Mouse (Mus musculus) adrenal gland, postnatal 25 days (tissue): ENCODE measurements at regions not wholly inside any gene's neighbourhood (a gene's known extent, or its start where the extent isn't known, plus 50 kb on each side); places are given as distances from the start of the nearest gene placed in this dataset.

ENCODE experiments used
- DNase-seq: peaks from one replicate; pipeline ENCODE4 v3.0.0; 2021; ENCODE audit warnings: mixed read lengths

DNA sequence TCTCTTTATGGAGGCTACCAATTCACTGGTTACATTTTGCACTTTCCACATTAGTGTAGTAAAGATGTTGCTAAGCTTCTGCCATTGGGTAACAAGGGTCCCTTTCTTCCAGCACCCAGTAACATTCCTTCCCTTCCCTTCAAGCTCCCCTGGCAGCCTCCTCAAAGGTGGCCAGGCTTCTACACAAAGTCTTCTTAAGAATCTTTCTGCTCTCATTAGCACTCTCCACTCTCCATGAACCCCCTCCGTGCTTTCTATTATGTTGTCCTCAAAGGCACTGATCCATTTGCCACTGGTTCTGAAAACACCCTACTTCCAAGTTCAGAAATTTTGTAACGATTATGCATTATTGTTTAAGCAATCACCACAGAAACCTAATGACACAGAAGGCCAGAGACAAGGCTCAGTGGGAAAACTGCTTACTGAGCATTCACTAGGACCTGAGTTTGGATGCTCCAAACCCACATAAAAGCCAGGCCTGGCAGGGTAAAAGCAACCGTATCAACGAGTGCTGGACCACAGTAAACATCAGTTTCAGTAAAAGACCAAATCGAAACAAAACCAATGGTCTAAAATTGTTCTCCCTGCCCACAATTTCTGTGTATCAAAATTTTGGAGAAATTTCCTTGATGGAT is 522.6 kb downstream of the Gja1 start:
- DNase-seq, result no peak

DNA sequence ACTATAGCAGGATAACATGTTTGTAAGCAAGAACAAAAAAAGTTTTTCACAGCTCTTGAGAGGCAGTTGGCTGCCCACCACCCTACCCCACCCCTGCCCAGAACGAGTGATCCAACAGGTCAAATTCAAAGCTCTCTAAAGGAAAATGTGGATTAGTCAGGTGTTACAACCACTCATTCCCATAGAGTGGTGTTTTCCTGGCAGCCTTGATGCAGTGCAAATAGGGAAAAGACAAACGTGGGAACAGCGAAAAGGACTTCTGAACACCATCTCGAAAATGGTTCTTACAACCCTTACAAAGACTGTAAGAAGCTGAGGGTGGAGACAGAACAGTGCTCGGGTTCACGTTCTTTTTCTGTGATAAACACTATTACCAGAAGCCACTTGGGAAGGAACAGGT is 523.8 kb downstream of the Gja1 start:
- DNase-seq, result no peak

DNA sequence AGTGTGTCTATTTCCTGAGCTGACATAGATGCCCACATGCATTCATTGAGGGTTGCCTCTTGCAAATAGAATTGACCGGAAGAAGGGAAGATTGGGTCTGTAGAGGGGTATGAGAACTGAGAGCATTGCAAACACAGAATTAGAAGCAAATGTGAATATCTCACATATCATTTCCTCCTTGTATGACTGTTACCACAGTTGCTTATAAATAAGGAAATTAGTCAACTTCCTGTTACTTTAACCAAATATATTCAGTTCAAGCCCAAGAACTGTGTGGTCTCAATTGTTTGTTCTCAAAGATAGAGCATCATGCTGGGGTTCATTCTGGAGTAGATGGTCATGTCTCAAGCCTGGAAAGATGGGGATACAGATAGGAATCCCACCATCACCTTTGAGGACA is 535.6 kb downstream of the Gja1 start:
- no peak for DNase-seq

DNA sequence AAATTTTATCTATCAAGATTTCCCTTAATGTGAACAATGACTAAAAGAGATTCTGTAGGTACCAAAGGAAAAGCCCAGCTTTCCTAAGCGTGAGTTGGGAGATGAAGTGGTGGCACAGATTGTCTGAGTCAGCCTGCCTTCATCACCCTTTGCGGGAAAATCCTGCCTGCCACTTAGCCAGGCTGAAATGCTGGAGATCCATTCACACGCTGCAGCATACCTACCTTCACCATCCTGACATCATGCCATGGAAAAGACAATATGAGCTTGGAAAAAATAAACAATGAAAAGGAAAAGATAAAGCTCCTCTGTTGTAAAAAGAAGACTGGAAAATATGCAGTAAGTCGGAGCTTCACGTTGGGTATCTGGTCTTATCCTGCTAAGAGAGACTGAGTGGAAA is 537.0 kb downstream of the Gja1 start:
- no peak for DNase-seq

DNA sequence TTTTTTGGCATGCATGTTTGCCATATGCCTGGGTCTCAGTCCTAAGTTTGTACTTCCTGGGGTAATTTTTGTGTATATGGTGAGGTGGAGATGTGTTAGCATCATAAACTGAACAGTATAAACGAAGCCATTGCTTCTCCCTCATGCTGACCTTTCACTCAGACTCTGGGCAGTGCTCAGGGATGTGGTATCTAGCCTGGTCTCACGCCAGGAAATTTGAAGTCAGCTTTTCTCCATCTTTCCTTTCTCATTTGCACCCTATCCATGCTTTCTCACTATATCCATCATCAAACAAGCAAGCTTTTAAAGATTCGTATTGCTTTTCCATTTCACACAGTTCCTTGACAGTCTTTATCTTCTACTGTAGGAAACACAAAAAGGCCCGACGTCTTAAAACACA is 541.3 kb downstream of the Gja1 start:
- DNase-seq, result no peak

DNA sequence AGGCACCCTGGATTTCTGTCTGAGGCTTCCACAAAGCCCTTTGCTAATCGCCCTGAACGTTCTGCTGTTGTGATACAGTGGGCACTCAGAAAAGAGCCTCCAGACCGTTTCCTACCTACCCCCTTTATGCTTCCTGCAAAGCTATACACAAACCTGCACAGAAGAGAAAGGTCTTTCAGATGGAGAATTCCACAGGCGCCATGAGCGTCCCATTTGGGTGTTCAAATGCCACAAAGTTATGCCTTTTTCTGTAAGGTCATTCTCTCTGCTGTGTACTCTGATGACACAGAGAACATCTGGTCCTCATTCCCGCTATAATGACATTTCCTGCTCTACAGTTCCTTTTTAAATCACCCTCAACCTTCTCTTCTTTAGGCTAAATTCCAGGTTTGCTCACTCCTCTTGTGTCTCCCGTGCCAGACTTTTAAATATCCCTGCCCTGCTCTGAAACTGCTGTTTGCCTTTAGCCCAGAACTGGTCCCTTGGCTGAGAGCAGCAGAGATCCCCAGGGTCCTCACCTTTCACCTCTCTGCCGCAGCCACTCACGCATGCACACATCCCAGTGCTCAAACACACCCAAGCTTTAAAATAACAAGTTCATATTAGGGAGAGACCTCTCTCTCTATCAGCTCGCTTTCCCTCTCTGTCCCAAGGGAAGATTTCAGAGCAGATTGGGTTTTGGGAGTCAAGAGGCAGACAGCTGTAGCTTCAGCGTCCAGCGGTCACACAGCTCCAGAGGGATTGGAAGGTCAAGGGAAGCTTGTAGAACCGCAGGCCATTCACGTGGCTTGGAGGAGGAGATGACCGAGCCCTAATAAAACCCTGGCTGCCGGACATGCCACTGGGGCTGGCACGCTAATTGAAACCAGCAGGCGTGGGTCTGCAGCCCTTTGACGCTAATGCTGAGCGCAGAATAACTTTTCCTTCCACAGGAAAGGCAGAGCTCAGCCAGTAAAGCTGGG is 543.9 kb downstream of the Gja1 start:
- peak; percentile 24 for DNase-seq

DNA sequence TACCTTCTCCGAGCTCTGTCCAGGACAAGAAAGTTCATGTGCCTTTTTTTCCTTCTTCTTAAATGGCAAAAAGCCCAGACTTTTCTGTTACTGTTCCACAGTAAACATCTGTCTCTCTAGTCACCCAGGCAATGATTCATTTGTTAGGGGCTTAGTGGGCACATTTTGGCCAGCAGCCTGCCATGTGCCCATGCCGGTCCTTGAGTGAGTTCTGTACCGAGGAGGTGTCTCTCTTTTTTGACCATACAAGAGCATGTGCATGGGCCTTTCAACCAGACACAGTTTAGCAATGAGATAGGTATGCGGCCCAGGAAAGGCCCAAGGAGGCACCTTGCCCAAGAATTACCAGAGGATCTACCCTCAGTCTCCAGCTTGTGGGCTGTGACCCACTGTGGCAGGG is 551.0 kb upstream of the Hsf2 start:
- no peak for DNase-seq

DNA sequence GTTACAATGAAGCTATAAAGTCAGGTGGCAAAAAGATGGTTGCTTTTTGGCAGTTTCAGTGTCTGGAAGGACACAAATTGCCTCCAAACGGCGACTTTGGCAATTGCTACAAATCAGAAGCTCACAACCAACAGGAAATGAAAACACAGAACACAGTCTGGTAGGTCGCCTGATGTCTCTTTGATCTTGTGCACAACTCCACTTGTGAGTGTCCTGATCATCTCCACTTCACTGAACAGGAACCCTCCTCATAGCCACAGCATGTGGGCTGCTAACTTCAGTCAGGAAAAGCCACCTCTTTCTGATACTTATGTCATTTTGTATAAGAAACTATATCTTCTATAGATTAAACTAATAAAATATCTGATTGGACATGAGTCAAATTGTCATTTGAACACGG is 544.2 kb upstream of the Hsf2 start:
- no peak for DNase-seq

DNA sequence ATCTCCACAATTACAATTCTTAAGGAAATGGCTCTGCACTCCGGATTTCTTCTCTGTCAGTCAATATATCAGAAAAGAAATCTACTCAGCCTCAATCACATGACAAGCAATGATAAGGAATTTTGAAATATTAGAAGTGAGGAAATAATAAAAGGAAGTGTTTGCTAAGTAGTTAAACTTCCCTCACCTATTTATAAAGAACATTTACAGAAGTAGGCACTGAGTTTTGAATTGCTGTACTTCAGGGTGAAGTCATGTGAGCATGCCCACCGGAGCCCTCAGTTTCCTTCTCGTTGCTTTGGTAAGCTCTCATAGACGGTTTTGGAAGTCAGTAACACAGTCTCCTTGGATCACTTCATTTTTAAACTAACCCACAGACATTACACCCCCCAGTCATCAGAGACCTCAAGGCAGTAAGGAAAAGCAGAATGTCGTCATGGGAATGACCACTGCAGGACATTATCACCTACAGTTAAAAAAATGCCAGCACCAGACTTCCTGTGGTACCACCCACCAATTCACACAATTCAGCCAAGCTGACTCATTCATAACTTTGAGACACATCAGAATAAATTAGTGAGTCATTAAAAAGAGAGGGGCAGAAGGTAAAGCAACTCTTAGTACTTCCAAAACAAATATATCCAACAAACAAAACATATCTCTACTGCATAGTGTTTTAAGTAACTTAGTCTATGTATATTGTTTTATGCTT is 541.6 kb upstream of the Hsf2 start:
- DNase-seq, result no peak

DNA sequence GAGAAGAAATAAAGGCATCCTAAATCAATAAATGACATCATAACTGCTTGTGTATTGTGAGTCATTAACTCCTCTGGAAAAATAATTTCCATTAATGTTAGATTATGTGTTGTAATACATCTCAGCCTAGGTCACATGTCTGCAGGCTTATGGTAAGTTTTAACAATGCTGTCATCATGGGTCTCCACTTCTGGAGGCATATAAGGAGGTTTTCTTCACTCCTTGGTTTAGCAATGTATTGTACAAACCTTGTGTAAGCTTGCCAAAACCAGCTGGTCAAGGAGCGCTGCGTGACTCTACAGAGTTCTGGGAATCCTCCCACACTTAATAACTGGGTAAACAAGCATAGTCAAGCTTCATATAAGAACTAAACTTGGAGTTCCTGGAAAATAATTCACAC is 529.5 kb upstream of the Hsf2 start:
- DNase-seq, result no peak

DNA sequence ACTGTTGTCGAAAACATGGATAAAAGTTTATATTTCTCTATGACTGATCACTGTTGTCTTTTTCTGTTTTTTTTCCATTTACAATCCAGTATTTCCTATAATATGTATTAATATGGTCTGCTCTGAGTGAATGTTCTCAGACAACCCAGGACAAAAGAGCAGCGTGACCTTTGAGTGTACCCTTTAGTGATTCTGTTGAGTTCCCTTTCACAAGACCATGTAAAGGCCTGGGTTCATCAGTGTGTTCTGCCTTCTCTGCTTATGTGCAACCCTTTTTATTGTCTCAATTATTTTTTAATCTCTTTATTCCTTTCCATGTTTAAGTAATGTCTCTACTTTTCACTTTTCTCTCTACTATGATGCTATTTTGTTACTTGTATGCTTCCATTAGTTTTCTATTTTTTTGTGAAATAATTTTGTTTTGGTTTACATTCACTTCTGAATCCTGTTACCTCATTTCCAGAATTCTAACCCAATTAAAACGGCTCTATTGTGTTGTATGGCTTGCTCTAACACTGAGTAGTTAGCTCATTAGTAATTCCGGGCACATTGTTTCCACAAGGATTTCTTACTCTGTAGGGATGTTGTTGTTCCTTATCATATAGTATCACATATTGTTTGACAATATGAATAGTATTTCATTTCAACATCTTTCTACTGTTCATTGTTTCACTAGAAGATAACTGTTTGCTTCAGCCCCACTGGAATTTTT is 523.9 kb upstream of the Hsf2 start:
- DNase-seq, result no peak

DNA sequence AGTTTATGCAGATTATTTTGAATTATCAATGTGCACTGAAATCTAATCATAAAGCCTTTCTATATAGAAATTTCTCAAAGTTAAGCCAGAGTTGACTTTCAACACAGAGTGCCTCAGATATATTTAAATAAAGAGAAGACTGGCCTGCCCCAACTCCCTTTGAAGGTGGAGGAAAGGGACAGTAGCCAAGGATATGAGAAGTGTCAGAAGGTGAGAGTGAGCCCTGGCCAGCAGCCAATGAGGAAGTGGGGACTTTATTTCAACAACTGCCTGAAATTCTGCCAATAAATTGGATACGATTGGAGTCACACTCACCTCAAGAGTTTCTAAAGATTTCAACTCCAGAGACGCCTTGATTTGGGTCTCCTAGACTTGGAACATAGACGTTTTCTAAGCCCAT is 523.0 kb upstream of the Hsf2 start:
- no peak for DNase-seq

DNA sequence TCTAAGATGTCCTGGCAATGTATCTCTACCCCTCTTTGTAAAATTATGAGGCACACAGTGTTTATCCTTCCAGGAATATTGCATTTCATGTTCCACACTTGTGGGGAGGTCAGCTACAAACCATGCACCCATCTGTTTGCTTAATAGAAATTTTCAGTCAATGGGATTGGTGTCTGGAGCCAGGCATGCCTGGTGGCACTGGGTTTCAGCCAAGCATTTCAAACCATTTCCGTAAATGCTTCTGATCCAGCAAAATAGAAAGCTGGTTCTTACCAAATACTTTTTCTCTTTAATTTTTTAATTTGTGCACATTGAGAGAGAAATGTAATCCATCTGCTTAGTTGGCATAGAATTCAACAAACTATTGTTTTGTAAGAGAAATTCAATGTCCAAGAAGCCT is 517.3 kb upstream of the Hsf2 start:
- no peak for DNase-seq

DNA sequence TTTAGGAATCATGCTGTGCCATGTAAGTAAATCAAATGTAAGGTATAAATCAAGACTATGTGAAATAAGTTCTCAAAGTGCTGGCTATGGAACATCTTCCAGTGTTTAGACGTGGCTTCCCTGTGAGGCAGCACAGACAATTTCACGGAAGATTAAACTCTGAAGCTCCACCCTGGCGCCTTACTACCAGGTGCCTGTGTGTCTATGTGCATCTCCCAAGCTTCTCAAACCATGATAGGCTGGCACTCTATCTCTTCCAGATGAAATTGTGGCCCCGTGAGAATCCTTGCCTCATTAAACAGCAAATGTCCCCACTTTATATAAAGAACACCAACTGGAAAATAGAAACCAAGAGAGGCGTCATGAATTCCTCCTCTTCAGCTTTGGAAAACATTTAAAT is 511.4 kb upstream of the Hsf2 start:
- DNase-seq, result no peak

DNA sequence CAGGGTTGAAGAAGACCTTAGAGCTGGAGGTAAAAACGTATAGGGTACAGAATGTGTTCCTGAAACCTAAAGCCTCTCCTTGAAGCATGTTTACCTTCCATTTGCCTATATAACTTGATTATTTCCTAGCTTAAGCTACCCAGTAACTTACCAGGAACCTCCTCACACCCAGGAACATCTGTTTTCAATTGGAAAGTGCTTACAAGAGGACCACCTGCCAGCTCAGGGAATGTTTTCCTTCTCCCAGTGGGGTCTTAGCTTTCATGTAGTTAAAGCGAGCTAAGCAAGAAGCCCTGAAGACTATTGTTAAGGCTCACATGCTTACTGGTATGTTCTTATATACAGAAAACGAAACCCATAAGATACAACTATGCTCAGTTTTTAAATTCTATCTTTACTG is 506.6 kb upstream of the Hsf2 start:
- DNase-seq, result no peak

DNA sequence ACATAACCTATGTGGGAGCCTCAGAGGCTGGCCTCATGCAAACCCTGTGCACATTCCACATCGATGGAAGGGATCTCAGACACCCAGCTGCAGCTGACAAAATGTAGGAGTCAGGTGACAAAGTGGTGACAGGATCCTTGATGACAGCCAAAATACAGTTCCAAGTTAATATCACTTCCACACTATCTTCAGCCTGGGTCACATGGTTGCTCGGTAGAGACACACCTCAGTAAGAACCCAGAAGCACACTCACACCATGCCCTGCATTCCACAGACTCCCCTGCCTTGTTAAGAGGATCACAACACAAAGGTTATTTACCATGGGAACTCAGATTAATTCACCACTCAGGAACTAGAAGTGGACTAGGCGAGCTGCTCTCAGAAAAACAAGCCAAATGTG is 505.4 kb upstream of the Hsf2 start:
- no peak for DNase-seq

DNA sequence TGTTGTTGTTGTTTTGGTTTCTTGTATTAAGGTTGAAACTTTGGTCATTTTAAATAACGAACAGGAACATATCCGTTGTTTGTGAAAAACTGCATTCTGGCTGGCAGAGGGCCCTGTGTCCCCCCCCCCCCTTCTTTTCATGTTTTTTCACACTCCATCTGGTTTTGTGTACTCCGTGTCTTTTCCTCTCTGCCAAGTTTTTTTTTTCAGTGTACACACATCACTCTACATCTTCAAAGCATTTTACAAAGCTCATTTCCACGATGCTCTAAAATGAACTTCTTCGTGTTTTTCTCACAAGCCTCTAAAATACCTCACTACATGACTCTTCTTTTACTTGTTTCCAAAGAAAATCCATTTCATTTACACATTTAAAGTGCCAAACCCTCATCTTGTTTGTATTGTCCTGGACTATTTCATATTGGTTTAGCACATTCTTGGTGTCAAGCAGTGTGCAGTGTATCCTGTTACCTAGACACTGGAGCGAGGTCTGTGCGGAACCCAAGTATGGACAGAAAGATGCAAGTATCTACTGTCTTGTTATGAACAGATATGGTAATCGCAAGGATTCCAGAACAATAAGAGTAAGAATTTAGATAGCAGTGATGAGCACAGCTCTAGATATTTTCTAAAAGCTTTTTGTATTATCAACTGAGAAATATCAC is 503.5 kb upstream of the Hsf2 start:
- no peak for DNase-seq

DNA sequence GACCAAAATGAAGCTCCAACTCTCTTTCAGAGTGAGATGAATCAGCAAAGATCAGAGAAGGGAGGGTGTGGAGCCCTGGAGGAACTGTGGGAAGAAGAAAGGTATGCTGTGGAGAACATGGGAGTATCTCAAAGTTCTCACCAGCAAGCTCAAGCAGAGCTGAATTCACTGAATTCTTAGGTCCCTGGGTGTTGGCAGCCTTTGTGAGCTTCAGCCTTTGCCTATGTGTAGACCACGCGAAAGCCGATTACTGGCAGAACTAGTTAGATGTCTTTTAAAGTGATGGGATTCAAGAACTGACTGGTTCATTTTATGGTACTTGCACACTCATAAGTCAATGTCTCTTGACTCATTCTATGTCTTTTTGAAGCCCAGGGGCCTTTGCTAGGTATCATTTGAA is 491.2 kb upstream of the Hsf2 start:
- DNase-seq, result no peak

DNA sequence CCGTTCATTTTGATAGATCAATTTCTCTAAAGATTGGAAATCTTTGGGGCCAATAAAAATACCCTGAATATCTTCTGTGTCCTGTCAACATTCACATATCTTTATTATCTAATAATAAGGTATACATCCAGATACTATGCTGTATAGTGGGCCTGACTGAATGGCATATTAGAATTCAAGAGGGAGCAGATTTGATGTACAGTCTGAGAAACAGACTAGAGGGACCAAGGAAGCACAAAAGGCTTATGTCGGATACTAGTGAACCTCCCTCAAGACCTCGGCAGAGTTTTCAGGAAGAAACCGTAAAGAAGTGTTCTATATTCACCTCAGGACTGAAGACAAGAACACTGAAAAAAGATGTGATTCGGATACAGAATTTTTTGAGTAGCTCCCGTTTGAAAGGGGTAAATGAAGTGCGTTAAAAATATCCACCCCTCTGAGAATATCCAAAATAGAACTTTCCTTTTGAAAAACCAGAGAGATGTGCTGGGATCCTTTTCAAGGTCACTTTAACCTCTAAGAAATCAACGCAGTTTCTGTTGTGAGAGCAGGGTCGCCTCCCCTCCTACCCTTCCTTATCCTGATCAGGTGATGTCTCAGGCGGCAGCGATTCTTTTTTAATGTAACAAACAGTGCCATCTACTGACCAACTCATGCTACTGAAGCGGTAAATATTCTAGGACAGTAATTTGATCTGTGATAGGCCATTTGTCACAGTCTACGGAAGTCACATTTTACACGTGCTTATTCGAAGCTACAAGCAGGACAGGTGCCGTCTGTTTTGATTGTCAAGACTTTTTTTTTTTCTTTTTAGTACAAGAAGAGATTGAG is 485.1 kb upstream of the Hsf2 start:
- peak; percentile 2 for DNase-seq

DNA sequence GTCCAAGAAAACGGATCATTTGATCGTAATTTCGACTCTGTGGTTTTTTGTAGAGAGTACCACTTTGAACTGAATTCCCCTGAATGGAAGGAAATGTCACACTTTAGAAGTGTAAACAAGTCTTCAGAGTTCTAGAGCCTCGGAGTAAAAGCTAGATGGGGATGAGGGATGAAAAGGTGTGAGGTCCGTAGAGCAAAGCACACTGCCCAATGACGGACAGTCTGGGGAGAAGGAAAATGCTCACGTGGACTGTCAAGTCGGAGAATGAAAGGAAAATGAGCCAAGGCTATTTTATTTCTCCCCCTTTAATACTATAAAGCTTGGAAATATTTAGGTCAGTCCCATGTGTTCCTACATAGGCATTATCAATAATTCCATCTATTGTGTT is 484.5 kb upstream of the Hsf2 start:
- no peak for DNase-seq

DNA sequence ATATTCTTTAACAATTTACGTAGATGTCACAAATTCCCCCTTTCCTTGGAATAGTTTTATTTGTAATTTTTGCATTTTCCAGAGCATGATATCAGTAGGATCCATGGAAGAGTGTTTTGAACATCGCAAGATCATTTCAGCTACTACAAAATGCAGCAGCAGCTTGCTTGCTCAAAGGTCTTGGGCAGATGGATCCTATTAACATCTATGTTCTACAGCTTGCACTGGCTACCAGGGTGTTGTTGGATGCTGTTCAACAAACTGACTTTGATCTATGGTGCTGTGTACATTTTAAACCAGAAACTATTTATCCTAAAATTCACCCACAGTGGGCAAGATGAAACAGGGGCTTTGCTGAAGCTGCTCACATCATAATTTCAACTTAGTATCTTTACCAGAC is 448.5 kb upstream of the Hsf2 start:
- DNase-seq, result no peak
